Mouse (Mus musculus) hindbrain, postnatal 0 days (tissue): ENCODE measurements around the gene Gm9376. TPM values are rescaled to one million over a fixed set of nuclear protein-coding genes. Genes with fewer than 3 reads are reported as not detected.

Experiments used
- ATAC-seq: fragments of 200-750 bp; cut with Nextera tagmentation; 2 replicates; pipeline ENCODE4 v1.8.0; 2017; ENCODE audit warnings: mild to moderate bottlenecking, moderate TSS enrichment, moderate library complexity
- DNase-seq: peaks from one replicate; pipeline ENCODE4 v3.0.0-alpha.2; 2015; ENCODE audit warnings: low spot score
- H3K27ac ChIP-seq: fragments of 300-500 bp; sonication (generic); 2 replicates; pipeline ENCODE4 v1.5.1; 2014; ENCODE audit warnings: mild to moderate bottlenecking
- H3K27me3 ChIP-seq: fragments of 300-500 bp; sonication (generic); 2 replicates; pipeline ENCODE4 v1.6.1; 2014; ENCODE audit warnings: low read length, mixed read lengths; ENCODE audit not compliant: insufficient read depth
- H3K36me3 ChIP-seq: fragments of 300-500 bp; sonication (generic); 2 replicates; pipeline ENCODE4 v1.6.1; 2014; ENCODE audit warnings: low read length, mixed read lengths; ENCODE audit not compliant: insufficient read depth
- H3K4me1 ChIP-seq: fragments of 300-500 bp; sonication (generic); 2 replicates; pipeline ENCODE4 v1.6.1; 2014; ENCODE audit warnings: antibody characterized with exemption, low read length, mixed read lengths; ENCODE audit not compliant: insufficient read depth
- H3K4me2 ChIP-seq: fragments of 300-500 bp; sonication (generic); 2 replicates; pipeline ENCODE4 v1.6.1; 2014; ENCODE audit warnings: low read depth, mild to moderate bottlenecking, low read length, moderate library complexity, mixed read lengths
- H3K4me3 ChIP-seq: fragments of 300-500 bp; sonication (generic); 2 replicates; pipeline ENCODE4 v1.5.1; 2014; ENCODE audit warnings: low read length
- H3K9ac ChIP-seq: fragments of 300-500 bp; sonication (generic); replicated peaks from 2 replicates; pipeline ENCODE4 v1.6.1; 2014; ENCODE audit warnings: mild to moderate bottlenecking, low read length, moderate library complexity, mixed read lengths
- H3K9me3 ChIP-seq: fragments of 300-500 bp; sonication (generic); 2 replicates; pipeline ENCODE4 v1.6.1; 2016; ENCODE audit warnings: low read length, mixed read lengths
- CTCF ChIP-seq: IDR thresholded peaks from 2 replicates; pipeline ENCODE4 v1.5.1; 2016; ENCODE audit warnings: antibody characterized with exemption, control low read depth, low read depth
- WGBS: fragments of 180-500 bp; shearing (Covaris S2); extraction: QIAGEN DNeasy Blood & Tissue Kit; methylation state at CpG from one replicate; pipeline ENCODE4 v1.1.7; 2014; 5-methylcytosine and 5-hydroxymethylcytosine counted together
- polyA plus RNA-seq: library from polyadenylated mRNA; unstranded; fragments of >200 nt; fragmentation: Nextera tagmentation; extraction: Ambion mirVana; gene quantifications from 2 replicates; pipeline ENCODE4 v1.2.1, GENCODE M21; 2015
- total RNA-seq: library from RNA; depleted of rRNA; stranded (reverse); fragments of >200 nt; gene quantifications from 2 replicates; pipeline ENCODE4 v1.2.3, GENCODE M21; 2014

Gene Gm9376
- total and polyA plus RNA-seq, 2 experiments from 2014 or later = not detected

- Histone ChIP-seq H3K9ac (no peak overlapping the region), H3K36me3 (no peaks in the 10 kb centered on the region), H3K27me3 (peaks cover 34% of the 10 kb centered on the region), H3K4me1 (no peaks in the 10 kb centered on the region), H3K4me2 (no peak overlapping the region), H3K4me3 (no peak overlapping the region), H3K9me3 (0 out of 2 replicates have a peak, but pooled peaks cover 4% of the 10 kb centered on the region), H3K27ac (no peak overlapping the region)
- ATAC-seq (no peak), DNase-seq (peak; percentile 22)
- 15% methylated on average over 8 of the region's 8 CpGs for WGBS
- TF ChIP-seq CTCF = peak; percentile 47
Measured at GRCm38 (mm10) chr14:118239351-118239750, 27.4 kb upstream of the Gm9376 start.

- Histone ChIP-seq H3K9me3 (0 out of 2 replicates have a peak, but pooled peaks cover 4% of the 10 kb centered on the region), H3K36me3 (no peaks in the 10 kb centered on the region), H3K4me1 (no peaks in the 10 kb centered on the region), H3K27me3 (peaks cover 23% of the 10 kb centered on the region), H3K27ac (no peak overlapping the region), H3K9ac (no peak overlapping the region), H3K4me2 (no peak overlapping the region), H3K4me3 (no peak overlapping the region)
- ATAC-seq (no peak), DNase-seq (no peak)
- WGBS = 91% methylated on average over 2 of the region's 2 CpGs
- no peak for TF ChIP-seq CTCF
Measured at GRCm38 (mm10) chr14:118241416-118241815, 25.3 kb upstream of the Gm9376 start.

- 91% methylated on average over 6 of the region's 6 CpGs for WGBS
- no peaks in the 10 kb centered on the region for H3K27me3 ChIP-seq
- DNase-seq = no peak
- TF ChIP-seq CTCF = no peak
- no peak overlapping the region for H3K9ac ChIP-seq
- H3K4me3 ChIP-seq = no peak overlapping the region
- no peaks in the 10 kb centered on the region for H3K9me3 ChIP-seq
- H3K36me3 ChIP-seq = no peaks in the 10 kb centered on the region
- no peak for ATAC-seq
- no peak overlapping the region for H3K27ac ChIP-seq
- no peak overlapping the region for H3K4me2 ChIP-seq
- H3K4me1 ChIP-seq = no peaks in the 10 kb centered on the region
Measured at GRCm38 (mm10) chr14:118253381-118253780, 13.4 kb upstream of the Gm9376 start.

- no peak for TF ChIP-seq CTCF
- 90% methylated on average over 4 of the region's 4 CpGs for WGBS
- Histone ChIP-seq H3K4me2 (no peak overlapping the region), H3K9me3 (no peaks in the 10 kb centered on the region), H3K9ac (no peak overlapping the region), H3K4me1 (no peaks in the 10 kb centered on the region), H3K4me3 (no peak overlapping the region), H3K27ac (no peak overlapping the region), H3K27me3 (no peaks in the 10 kb centered on the region), H3K36me3 (no peaks in the 10 kb centered on the region)
- DNase-seq = no peak
- ATAC-seq = no peak
Measured at GRCm38 (mm10) chr14:118268849-118269248, 2.1 kb downstream of the Gm9376 start.

- H3K27me3 ChIP-seq = no peaks in the 10 kb centered on the region
- 86% methylated on average over 6 of the region's 6 CpGs for WGBS
Measured at GRCm38 (mm10) chr14:118272594-118273555, 6.1 kb downstream of the Gm9376 start.

GRCm38 (mm10) chr14:118277704-118278498 is 11.1 kb downstream of the Gm9376 start:
- ATAC-seq = no peak
- no peak overlapping the region for H3K9ac ChIP-seq
- WGBS = 83% methylated on average over 7 of the region's 7 CpGs

More at GRCm38 (mm10) chr14:118272594-118273555, 6.1 kb downstream of the Gm9376 start:
- H3K36me3 ChIP-seq = no peaks in the 10 kb centered on the region
- H3K9ac ChIP-seq = no peak overlapping the region
- H3K27ac ChIP-seq = no peak overlapping the region
- H3K4me2 ChIP-seq = no peak overlapping the region
- DNase-seq (no peak), ATAC-seq (no peak)
- H3K4me3 ChIP-seq = no peak overlapping the region
- H3K4me1 ChIP-seq = no peaks in the 10 kb centered on the region
- no peak for TF ChIP-seq CTCF
- H3K9me3 ChIP-seq = no peaks in the 10 kb centered on the region

More at GRCm38 (mm10) chr14:118277704-118278498, 11.1 kb downstream of the Gm9376 start:
- Histone ChIP-seq H3K27ac (no peak overlapping the region), H3K36me3 (no peaks in the 10 kb centered on the region), H3K4me3 (no peak overlapping the region), H3K9me3 (0 out of 2 replicates have a peak, but pooled peaks cover 3% of the 10 kb centered on the region), H3K4me2 (no peak overlapping the region), H3K4me1 (no peaks in the 10 kb centered on the region), H3K27me3 (no peaks in the 10 kb centered on the region)
- DNase-seq = no peak
- TF ChIP-seq CTCF = no peak
